Mouse (Mus musculus) adrenal gland, adult (tissue): ENCODE data around the gene Map3k10.

Experiments used
- DNase-seq, 2 experiments: peaks; one replicate each; pipeline ENCODE4 v3.0.0; 2022 to 2023; ENCODE audit warnings: low spot score in 1 of 2; ENCODE audit not compliant: inconsistent age in 2 of 2

Gene Map3k10

DNA sequence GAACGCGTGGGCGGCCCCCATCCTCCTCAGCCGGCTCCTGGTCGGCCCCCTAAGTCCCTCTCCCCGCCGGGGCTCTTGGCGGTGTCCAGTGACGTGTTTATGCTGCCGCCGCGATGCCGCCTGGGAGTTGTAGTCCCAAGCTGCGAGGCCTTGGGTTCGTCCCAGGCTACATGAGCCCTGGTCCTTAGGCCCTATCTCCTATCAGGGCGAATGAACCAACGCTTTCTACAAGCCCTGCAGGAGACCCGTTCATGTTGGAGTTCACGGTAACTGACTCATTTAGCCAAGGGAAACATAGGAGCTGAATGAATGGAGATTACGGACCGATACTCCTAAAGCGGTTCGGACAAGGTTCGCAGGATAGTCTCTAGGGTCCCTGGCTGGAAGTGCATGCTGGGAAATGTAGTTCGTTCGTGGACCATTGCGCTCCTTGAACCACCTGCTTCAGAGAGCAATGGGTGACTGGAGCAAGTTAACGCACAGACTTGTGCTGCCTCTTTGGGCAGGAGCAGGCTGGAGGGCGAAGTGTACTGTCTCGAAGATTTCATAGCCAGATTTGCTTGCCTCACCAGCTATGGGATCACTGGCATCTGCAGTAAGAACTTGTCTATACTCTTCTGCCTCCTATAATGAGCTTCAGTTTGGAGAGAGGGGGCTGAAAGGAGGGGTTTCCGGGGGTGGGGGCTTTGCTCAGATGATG is at the start of gene Map3k10:
Map3k10 (minus strand) TSS at position 77 of the 700 bp plus-strand sequence.
- DNase-seq = peak; percentile 94 to 99

DNA sequence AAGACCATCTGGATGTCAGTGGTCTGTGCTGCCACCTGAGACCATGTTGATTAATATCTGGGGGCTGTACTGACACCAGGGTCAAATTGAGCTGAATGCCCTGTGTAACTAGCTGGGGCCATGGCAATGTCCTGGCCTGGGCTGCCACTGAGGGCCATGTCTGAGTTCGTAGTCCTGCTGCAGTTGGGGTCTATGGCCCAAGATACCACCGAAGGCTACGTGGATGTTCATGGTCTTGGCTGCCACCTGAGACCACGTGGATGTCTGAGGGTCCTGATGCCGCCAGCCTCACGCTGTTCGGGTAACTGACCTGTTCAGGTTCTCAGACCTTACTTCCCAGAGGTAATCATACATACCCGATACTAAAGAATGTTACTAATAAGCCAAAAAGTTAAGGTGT is 47.6 kb upstream of the Map3k10 start:
- DNase-seq = no peak

- no peak for DNase-seq
These were observed 36.0 kb upstream of the Map3k10 start for GRCm38 (mm10) chr7:27710402-27710801.

DNA sequence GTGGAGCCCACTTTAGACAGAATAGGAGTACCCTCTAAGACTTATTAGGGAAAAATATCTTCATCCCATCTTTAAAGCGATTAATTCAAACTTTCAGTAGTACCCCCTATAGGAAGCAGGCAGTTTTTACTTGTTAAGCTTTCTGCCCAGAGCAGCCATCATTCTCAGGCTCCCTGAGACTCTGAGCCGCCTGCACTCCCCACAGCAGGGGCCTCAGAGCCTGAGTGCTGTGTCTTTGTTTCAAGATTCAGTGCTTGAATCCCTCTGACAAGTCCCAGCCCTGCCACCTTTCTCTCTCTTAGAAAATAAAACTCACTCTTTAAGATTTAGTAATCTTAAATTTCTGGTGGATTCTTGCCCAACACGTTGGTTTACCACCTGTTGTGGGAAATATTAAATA is 22.3 kb upstream of the Map3k10 start:
- DNase-seq = no peak

GRCm38 (mm10) chr7:27691076-27691475 is 16.7 kb upstream of the Map3k10 start:
- peak in 1 of 2 experiments; percentile 69 for DNase-seq

GRCm38 (mm10) chr7:27688815-27689612 is 14.6 kb upstream of the Map3k10 start, which contains the start of gene Zfp607b:
Zfp607b (plus strand) TSS chr7:27689340.
- DNase-seq = peak; percentile 95 to 97

- DNase-seq = peak; percentile 20 to 40
These were observed 13.9 kb upstream of the Map3k10 start for GRCm38 (mm10) chr7:27688246-27688788.

- DNase-seq = no peak
These were observed 13.4 kb upstream of the Map3k10 start for GRCm38 (mm10) chr7:27687836-27688235.

DNA sequence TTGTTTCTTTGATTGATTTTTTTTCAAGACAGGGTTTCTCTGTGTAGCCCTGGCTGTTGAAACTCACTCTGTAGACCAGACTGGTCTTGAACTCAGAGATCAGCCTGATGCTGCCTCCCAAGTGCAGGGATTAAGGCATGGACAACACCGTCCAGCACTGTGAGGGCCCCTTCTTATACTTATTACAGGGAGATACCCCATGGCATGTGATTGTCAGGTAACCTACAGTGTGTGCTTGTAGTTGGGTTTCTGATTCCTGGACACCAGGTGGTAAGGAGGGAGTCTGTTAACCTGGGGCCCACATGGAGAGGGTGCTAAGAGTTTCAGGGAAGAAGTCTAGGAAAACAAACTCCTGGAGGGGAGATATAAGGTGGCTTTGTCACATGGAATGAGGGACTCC is 12.6 kb upstream of the Map3k10 start:
- no peak for DNase-seq

DNA sequence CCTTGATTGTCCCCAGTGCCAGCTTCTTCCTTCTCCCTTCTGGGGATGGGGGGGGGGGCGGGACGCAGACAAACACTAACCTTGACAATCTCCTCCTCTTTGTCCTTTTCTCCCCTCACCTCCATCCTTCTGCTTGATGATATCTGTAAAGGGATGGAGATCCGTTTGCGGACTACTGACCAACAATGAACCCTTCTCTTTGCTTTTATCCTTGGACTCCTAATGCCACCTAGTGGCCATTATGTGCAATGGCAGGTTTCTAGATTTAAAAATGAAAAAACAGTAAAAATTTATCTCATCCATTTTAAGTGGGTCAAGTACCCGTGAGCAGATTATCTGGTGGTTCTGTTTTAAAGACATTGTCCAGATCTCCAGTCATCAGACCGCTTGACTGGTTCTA is 11.3 kb upstream of the Map3k10 start:
- DNase-seq = peak in 1 of 2 experiments; percentile 59

GRCm38 (mm10) chr7:27685220-27685619 is 10.8 kb upstream of the Map3k10 start:
- DNase-seq = no peak

- no peak for DNase-seq
These were observed 8.8 kb upstream of the Map3k10 start for GRCm38 (mm10) chr7:27683218-27683617.

- no peak for DNase-seq
These were observed 819 bp upstream of the Map3k10 start for GRCm38 (mm10) chr7:27675222-27675612.

GRCm38 (mm10) chr7:27674195-27674521 is 240 bp downstream of the Map3k10 start:
- DNase-seq = no peak

- DNase-seq = peak; percentile 42 to 70
These were observed 745 bp downstream of the Map3k10 start for GRCm38 (mm10) chr7:27673575-27674131.

DNA sequence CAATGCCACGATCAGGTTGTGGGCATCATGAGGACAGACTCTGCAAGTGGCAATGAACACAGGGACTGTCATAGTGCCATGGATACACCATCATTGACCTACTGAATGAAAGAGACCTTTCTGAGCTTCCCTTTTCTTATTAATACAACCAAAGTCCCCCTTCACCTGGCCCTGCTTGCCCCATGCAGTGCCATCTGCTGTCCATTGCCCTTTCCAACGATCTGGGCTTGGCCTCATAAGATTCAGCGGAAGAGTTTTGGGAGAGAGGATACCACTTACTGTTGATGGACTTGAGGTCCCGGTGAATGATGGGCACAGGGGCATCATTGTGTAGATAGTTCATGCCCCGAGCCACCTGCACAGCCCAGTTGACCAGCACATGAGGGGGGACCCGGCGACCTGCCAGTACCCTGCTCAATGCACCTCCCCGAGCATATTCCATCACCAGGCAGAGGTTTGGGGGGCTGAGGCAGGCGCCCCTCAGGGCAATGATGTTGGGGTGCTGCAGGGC is 1.3 kb downstream of the Map3k10 start:
- no peak for DNase-seq

GRCm38 (mm10) chr7:27662038-27662437 is 12.4 kb downstream of the Map3k10 start:
- no peak for DNase-seq

- no peak for DNase-seq
These were observed 15.4 kb downstream of the Map3k10 start for GRCm38 (mm10) chr7:27658712-27659663.

GRCm38 (mm10) chr7:27657824-27658395 is 16.5 kb downstream of the Map3k10 start:
- DNase-seq = no peak

- no peak for DNase-seq
These were observed 17.8 kb downstream of the Map3k10 start for GRCm38 (mm10) chr7:27656600-27656999.
